Mouse (Mus musculus) erythroblast, embryonic 14.5 days (primary cell): ENCODE data around the gene Fgf10. TPM values are rescaled to one million over a fixed set of nuclear protein-coding genes. Genes with fewer than 3 reads are reported as not detected.

Experiments used
- H3K27me3 ChIP-seq: 2 replicates; pipeline ENCODE4 v1.6.1; 2012; ENCODE audit warnings: inconsistent platforms; ENCODE audit not compliant: control insufficient read depth
- H3K36me3 ChIP-seq: 2 replicates; pipeline ENCODE4 v1.6.1; 2012; ENCODE audit warnings: mild to moderate bottlenecking, inconsistent platforms; ENCODE audit not compliant: control insufficient read depth
- H3K4me1 ChIP-seq: 2 replicates; pipeline ENCODE4 v1.6.1; 2012; ENCODE audit warnings: inconsistent platforms; ENCODE audit not compliant: control insufficient read depth
- H3K4me3 ChIP-seq: replicated peaks from 2 replicates; pipeline ENCODE3; 2012; ENCODE audit warnings: moderate library complexity, mild to moderate bottlenecking, inconsistent platforms
- H3K9me3 ChIP-seq: 2 replicates; pipeline ENCODE4 v1.6.1; 2012; ENCODE audit warnings: low read length, inconsistent platforms, mixed read lengths; ENCODE audit not compliant: control insufficient read depth
- GATA1 ChIP-seq: IDR thresholded peaks from 2 replicates; pipeline ENCODE4 v1.6.1; 2012; ENCODE audit warnings: low read length, inconsistent platforms, mixed read lengths
- TAL1 ChIP-seq: IDR thresholded peaks from 3 replicates; pipeline ENCODE4 v1.6.1; 2012; ENCODE audit warnings: low read length, inconsistent platforms, mixed read lengths
- polyA plus RNA-seq: library from polyadenylated mRNA; stranded (reverse); fragments of >175 nt; gene quantifications from 2 replicates; pipeline ENCODE4 v1.2.3, GENCODE M21; 2012

Fgf10 gene
- polyA plus RNA-seq, 1 experiment, result not detected

DNA sequence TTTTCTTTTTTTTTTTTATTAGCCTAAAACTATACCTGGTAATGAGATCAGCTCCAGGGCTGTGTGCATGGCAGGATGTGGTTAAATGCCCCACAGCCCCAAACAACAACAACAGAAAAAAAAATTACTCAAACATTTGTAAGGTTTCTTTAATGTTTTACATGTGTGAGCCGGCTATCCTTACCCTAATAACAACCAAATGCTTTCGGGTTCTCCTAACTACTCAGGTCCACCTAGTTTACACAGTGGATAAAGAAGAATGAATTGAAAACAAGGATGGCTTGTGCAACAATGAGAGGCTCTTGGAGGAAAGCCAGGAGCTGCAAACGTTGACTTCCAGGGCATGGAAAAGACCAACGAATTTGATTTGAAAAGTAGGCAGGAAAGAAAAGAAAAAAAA lies 122.6 kb downstream of the Fgf10 start:
- Histone ChIP-seq H3K9me3 (no peaks in the 10 kb centered on the region), H3K4me3 (no peak overlapping the region), H3K4me1 (no peaks in the 10 kb centered on the region), H3K27me3 (no peaks in the 10 kb centered on the region), H3K36me3 (no peaks in the 10 kb centered on the region)
- TF ChIP-seq GATA1, result no peak
- no peak for TF ChIP-seq TAL1

DNA sequence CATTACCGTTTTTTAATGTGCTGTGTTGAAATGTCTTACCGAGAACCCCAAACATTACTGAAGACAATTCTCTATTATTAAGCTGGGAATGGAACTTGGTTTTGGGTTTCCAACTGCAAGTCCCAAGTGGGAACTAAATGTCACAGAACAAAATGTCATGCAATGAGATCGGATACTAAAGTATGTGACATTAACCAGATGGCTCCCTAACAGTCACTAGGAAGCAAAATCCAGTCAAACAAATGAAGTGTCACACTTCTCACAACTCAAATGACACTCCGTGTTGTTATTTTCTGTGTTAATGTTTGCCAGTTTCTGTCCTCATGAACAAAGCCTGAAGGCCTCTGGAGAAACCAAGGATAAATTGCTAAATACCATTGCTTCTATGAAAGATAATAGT lies 130.6 kb downstream of the Fgf10 start:
- no peak overlapping the region for H3K4me3 ChIP-seq
- H3K9me3 ChIP-seq, result no peaks in the 10 kb centered on the region
- no peaks in the 10 kb centered on the region for H3K36me3 ChIP-seq
- no peaks in the 10 kb centered on the region for H3K27me3 ChIP-seq
- H3K4me1 ChIP-seq, result no peaks in the 10 kb centered on the region
- no peak for TF ChIP-seq GATA1
- no peak for TF ChIP-seq TAL1

DNA sequence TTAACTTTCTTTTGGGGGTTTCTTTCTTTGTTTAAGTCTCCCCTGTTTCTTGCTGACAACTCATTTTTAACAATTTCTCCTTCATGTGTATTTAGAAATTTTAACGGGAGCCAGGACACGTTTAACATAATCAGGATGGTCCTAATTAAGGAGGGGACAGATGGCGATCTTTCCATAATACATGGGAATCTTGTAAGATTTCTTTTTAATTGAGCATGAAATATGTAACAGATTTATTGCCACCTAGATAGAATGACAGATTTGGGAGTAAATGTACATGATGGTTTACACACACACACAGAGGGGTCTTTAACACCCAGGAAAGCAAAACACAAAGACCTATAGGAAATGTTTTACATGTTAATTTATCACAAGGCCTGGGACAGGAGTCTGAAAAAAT lies 137.1 kb downstream of the Fgf10 start:
- no peak for TF ChIP-seq GATA1
- no peak for TF ChIP-seq TAL1
- H3K4me3 ChIP-seq, result no peak overlapping the region
- H3K4me1 ChIP-seq, result no peaks in the 10 kb centered on the region
- H3K27me3 ChIP-seq, result no peaks in the 10 kb centered on the region
- H3K9me3 ChIP-seq, result no peaks in the 10 kb centered on the region
- H3K36me3 ChIP-seq, result no peaks in the 10 kb centered on the region

DNA sequence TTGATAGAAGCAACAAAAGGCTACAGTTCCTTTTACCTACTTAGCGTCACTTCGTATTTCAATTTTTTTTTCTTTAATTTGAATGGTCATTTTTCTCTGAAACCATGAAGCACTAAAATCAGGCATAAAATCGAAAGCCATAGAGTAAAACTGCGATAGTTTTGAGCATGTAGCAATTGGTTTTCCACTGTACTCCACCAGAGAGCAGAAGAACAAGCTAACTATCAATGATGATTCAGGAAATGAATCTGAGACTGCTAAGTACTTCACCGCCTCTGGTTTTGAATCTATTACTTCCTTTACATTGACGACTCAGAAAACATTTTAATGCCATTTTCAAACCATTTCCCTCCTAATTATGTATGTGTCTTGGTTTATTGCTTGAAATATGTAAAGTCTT lies 150.2 kb downstream of the Fgf10 start:
- H3K4me1 ChIP-seq, result no peaks in the 10 kb centered on the region
- no peaks in the 10 kb centered on the region for H3K9me3 ChIP-seq
- H3K36me3 ChIP-seq, result no peaks in the 10 kb centered on the region
- no peaks in the 10 kb centered on the region for H3K27me3 ChIP-seq
- no peak overlapping the region for H3K4me3 ChIP-seq
- TF ChIP-seq GATA1, result no peak
- TF ChIP-seq TAL1, result no peak

DNA sequence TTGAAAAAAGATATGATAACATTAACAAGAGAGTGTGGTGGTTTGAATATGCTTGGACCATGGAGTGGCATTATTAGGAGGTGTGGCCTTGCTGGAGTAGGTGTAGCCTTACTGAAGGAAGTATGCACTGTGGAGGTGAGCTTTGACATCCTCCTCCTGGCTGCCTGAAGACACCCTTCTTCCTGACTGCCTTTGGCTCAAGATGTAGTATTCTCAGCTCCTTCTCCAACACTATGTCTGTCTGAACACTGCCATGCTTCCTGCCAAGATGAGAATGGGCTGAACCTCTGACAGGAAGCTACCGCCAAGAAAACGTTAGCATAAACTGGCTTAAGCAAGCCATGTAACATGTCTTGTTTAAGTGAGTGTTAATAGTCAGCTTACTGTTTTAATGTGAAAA lies 153.5 kb downstream of the Fgf10 start:
- TF ChIP-seq TAL1 (no peak), GATA1 (no peak)
- Histone ChIP-seq H3K27me3 (no peaks in the 10 kb centered on the region), H3K4me3 (no peak overlapping the region), H3K4me1 (no peaks in the 10 kb centered on the region), H3K36me3 (no peaks in the 10 kb centered on the region), H3K9me3 (no peaks in the 10 kb centered on the region)

DNA sequence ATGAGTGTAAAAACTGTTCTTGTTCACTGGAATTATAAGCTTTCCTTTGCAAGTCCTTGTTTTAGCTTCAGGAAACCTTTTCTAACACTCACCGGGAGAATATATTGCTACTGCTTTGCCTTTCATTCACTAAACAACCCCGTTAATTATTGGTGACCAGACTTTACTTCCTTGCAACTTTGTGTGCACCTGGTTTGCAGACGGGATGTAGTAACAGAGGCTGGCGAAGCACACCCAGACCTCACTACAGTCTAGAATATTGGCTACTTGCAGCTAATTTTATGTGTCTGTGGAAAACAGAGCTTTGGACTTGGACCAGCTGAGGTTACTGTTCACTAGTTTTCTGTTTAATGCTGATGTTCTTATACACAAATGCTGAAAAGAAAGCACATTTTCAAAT lies 155.5 kb downstream of the Fgf10 start:
- H3K36me3 ChIP-seq, result no peaks in the 10 kb centered on the region
- no peaks in the 10 kb centered on the region for H3K9me3 ChIP-seq
- no peaks in the 10 kb centered on the region for H3K4me1 ChIP-seq
- H3K4me3 ChIP-seq, result no peak overlapping the region
- no peak for TF ChIP-seq GATA1
- no peaks in the 10 kb centered on the region for H3K27me3 ChIP-seq

DNA sequence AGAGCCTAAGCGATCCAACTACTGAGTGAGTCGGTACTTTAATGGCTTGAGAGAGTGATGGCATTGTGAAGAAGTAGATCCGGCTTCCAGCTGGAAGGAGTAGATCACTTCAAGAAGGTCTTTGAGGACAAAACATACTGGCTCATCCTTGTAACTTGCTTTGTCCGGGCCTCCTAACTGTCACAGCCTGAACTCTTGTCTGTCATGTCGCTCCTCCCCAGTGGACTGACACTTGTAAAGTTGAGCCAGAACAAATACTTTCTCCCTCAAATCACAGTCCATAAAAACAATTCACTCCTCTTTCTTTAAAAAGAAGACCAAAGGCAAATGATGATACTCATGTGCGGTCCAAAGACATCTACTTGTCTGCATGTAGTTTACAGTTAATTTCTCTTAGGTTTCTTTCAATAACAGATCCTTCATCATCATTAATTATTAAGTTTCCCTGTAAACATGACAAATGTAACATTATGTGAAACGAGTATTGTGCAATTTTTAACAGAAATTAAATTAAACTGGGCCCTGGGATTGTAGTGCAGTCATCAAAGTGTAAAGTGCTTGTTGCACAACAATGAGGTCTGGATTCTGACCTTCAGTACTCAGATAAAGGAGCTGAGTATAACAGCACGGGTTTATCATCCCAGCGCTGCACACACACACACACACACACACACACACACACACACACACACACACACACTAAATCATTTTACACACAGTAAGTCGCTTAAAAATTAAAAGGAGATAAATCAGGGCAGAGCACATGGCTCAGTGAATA lies 159.2 kb downstream of the Fgf10 start:
- no peaks in the 10 kb centered on the region for H3K27me3 ChIP-seq
- no peaks in the 10 kb centered on the region for H3K9me3 ChIP-seq
- TF ChIP-seq GATA1 (no peak), TAL1 (no peak)
- H3K36me3 ChIP-seq, result no peaks in the 10 kb centered on the region
- no peaks in the 10 kb centered on the region for H3K4me1 ChIP-seq
- no peak overlapping the region for H3K4me3 ChIP-seq

DNA sequence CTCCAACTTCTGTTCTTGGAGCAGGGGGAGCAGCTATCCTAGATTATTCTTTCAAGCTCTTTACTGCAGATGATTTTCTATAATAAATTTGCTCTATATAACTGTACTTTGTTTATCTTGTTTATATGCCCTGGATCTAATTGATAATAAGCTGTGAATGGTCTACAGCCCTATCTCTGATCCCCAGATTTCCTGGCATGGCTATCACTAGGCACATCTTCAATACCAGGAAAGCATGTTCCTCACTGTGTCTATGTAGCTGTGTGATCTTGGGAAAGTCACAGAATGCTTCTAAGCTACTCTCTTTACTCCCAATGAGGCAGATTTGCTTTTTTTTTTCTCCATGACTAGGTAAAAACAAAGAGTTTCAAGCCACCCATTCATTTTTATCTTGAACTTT lies 164.4 kb downstream of the Fgf10 start:
- Histone ChIP-seq H3K4me1 (no peaks in the 10 kb centered on the region; the same call in 1 of the 2 replicates), H3K4me3 (no peak overlapping the region), H3K36me3 (no peaks in the 10 kb centered on the region), H3K27me3 (no peaks in the 10 kb centered on the region), H3K9me3 (no peaks in the 10 kb centered on the region)
- no peak for TF ChIP-seq GATA1
- no peak for TF ChIP-seq TAL1

DNA sequence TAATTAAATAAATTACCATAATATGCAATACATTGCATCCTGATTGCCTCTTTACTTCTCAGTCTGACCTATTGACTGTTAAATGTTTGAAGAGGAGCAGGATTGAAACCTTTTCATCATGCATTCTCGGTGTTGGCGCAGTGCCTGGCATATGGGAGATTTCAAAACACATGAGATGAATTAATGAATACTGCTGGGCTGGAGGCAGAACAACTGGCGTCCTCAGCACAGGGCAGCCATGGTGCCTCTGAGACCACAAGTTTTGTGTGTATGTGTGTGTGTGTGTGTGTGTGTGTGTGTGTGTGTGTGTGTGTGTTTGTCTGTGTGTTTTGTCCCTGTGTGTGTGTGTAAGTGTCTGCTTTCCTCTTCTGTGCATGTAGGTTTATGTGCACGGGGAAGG lies 165.5 kb downstream of the Fgf10 start:
- Histone ChIP-seq H3K4me1 (no peaks in the 10 kb centered on the region; the same call in 1 of the 2 replicates), H3K9me3 (no peaks in the 10 kb centered on the region), H3K27me3 (no peaks in the 10 kb centered on the region), H3K36me3 (no peaks in the 10 kb centered on the region), H3K4me3 (no peak overlapping the region)
- no peak for TF ChIP-seq GATA1
- no peak for TF ChIP-seq TAL1
